Mouse (Mus musculus) C2C12 (cell line): Measurements from ENCODE around the gene Dis3. TPM values are rescaled to one million over a fixed set of nuclear protein-coding genes. Genes with fewer than 3 reads are reported as not detected.

ENCODE experiments used
- H3K27me3 ChIP-seq: one replicate; pipeline ENCODE4 v1.6.1; 2011; ENCODE audit not compliant: control insufficient read depth, insufficient read depth, insufficient read length
- H3K36me3 ChIP-seq: one replicate; pipeline ENCODE4 v1.6.1; 2011; ENCODE audit not compliant: control insufficient read depth, insufficient read depth
- H3K4me3 ChIP-seq: one replicate; pipeline ENCODE4 v1.5.1; 2011; ENCODE audit warnings: mild to moderate bottlenecking, control low read depth; ENCODE audit not compliant: poor library complexity, insufficient read depth, severe bottlenecking
- H3K79me2 ChIP-seq: one replicate; pipeline ENCODE4 v1.6.1; 2011; ENCODE audit not compliant: control insufficient read depth, insufficient read depth
- H3K79me3 ChIP-seq: one replicate; pipeline ENCODE4 v1.6.1; 2011; ENCODE audit warnings: low read depth, control low read depth
- H3ac ChIP-seq: one replicate; pipeline ENCODE3; 2011; ENCODE audit warnings: low read depth; ENCODE audit not compliant: control insufficient read depth, insufficient read length
- CEBPB ChIP-seq: IDR thresholded peaks from one replicate; pipeline ENCODE4 v1.6.1; 2011; ENCODE audit warnings: low read depth, mild to moderate bottlenecking, control low read depth, moderate library complexity
- CTCF ChIP-seq: IDR thresholded peaks from one replicate; pipeline ENCODE4 v1.5.1; 2011; ENCODE audit not compliant: control insufficient read depth, insufficient read depth, insufficient read length
- FOSL1 ChIP-seq: IDR thresholded peaks from one replicate; pipeline ENCODE4 v1.8.0; 2011; ENCODE audit warnings: mild to moderate bottlenecking, low read length; ENCODE audit not compliant: poor library complexity, insufficient read depth, severe bottlenecking
- MAX ChIP-seq: IDR thresholded peaks from one replicate; pipeline ENCODE4 v1.6.1; 2011; ENCODE audit warnings: mild to moderate bottlenecking, control low read depth
- MYOD1 ChIP-seq: IDR thresholded peaks from one replicate; pipeline ENCODE4 v1.6.1; 2011; ENCODE audit warnings: low read depth; ENCODE audit not compliant: control insufficient read depth, insufficient read length
- MYOG ChIP-seq: IDR thresholded peaks from one replicate; pipeline ENCODE4 v1.6.1; 2011; ENCODE audit not compliant: control insufficient read depth, insufficient read length; ENCODE audit errors: extremely low read depth
- USF1 ChIP-seq: IDR thresholded peaks from one replicate; pipeline ENCODE4 v1.6.1; 2011; ENCODE audit warnings: low read depth, mild to moderate bottlenecking, control low read depth, moderate library complexity
- polyA plus RNA-seq: library from polyadenylated mRNA; unstranded; fragments of >200 nt; fragmentation: generic; extraction: Trizol; gene quantifications from one replicate; pipeline ENCODE4 v1.2.1, GENCODE M21; 2012; ENCODE audit warnings: missing spikeins

Dis3 gene
- polyA plus RNA-seq, 1 experiment: 19.3 TPM

- no peaks in the 10 kb centered on the region for H3K79me3 ChIP-seq
- H3K36me3 ChIP-seq: peaks cover 19% of the 10 kb centered on the region
- H3K4me3 ChIP-seq: no peak overlapping the region
- no peaks in the 10 kb centered on the region for H3K27me3 ChIP-seq
- no peak for TF ChIP-seq MAX
- no peak for TF ChIP-seq CEBPB
- TF ChIP-seq MYOG: no peak
- TF ChIP-seq USF1: no peak
- H3ac ChIP-seq: no peak overlapping the region
- no peaks in the 10 kb centered on the region for H3K79me2 ChIP-seq
Measured at GRCm38 (mm10) chr14:99135761-99136160, 36.2 kb upstream of the Dis3 start.

GRCm38 (mm10) chr14:99134048-99134447 is 34.5 kb upstream of the Dis3 start:
- Histone ChIP-seq H3K4me3 (no peak overlapping the region), H3ac (no peak overlapping the region), H3K79me3 (no peaks in the 10 kb centered on the region), H3K36me3 (peaks cover 19% of the 10 kb centered on the region), H3K27me3 (no peaks in the 10 kb centered on the region), H3K79me2 (no peaks in the 10 kb centered on the region)
- no peak for TF ChIP-seq USF1
- no peak for TF ChIP-seq MAX

- Histone ChIP-seq H3ac (no peak overlapping the region), H3K27me3 (no peaks in the 10 kb centered on the region), H3K79me3 (no peaks in the 10 kb centered on the region), H3K79me2 (no peaks in the 10 kb centered on the region), H3K4me3 (no peak overlapping the region), H3K36me3 (peaks cover 7% of the 10 kb centered on the region)
- TF ChIP-seq MAX: no peak
- no peak for TF ChIP-seq CTCF
- TF ChIP-seq MYOD1: no peak
- TF ChIP-seq MYOG: no peak
- TF ChIP-seq USF1: no peak
- no peak for TF ChIP-seq CEBPB
- no peak for TF ChIP-seq FOSL1
Measured at GRCm38 (mm10) chr14:99129050-99129449, 29.5 kb upstream of the Dis3 start.

GRCm38 (mm10) chr14:99127509-99127908 is 27.9 kb upstream of the Dis3 start:
- Histone ChIP-seq H3K4me3 (no peak overlapping the region), H3K27me3 (no peaks in the 10 kb centered on the region), H3K79me3 (no peaks in the 10 kb centered on the region), H3K79me2 (no peaks in the 10 kb centered on the region), H3ac (no peak overlapping the region), H3K36me3 (peaks cover 8% of the 10 kb centered on the region)
- TF ChIP-seq USF1: no peak
- no peak for TF ChIP-seq MAX
- TF ChIP-seq CEBPB: no peak
- no peak for TF ChIP-seq FOSL1
- no peak for TF ChIP-seq CTCF
- TF ChIP-seq MYOD1: no peak
- no peak for TF ChIP-seq MYOG

- H3K36me3 ChIP-seq: peaks cover 16% of the 10 kb centered on the region
- H3K79me3 ChIP-seq: no peaks in the 10 kb centered on the region
- no peak for TF ChIP-seq MAX
- TF ChIP-seq FOSL1: no peak
- TF ChIP-seq MYOG: no peak
- TF ChIP-seq CEBPB: no peak
- TF ChIP-seq USF1: no peak
- TF ChIP-seq CTCF: no peak
- TF ChIP-seq MYOD1: no peak
- no peak overlapping the region for H3ac ChIP-seq
- H3K79me2 ChIP-seq: no peaks in the 10 kb centered on the region
- H3K4me3 ChIP-seq: no peak overlapping the region
- no peaks in the 10 kb centered on the region for H3K27me3 ChIP-seq
Measured at GRCm38 (mm10) chr14:99126713-99127112, 27.1 kb upstream of the Dis3 start.

- H3K4me3 ChIP-seq: no peak overlapping the region
Measured at GRCm38 (mm10) chr14:99124076-99124475, 24.5 kb upstream of the Dis3 start.

More at GRCm38 (mm10) chr14:99124076-99124475, 24.5 kb upstream of the Dis3 start:
- H3K79me2 ChIP-seq: no peaks in the 10 kb centered on the region
- H3ac ChIP-seq: no peak overlapping the region
- H3K27me3 ChIP-seq: no peaks in the 10 kb centered on the region
- no peaks in the 10 kb centered on the region for H3K79me3 ChIP-seq
- TF ChIP-seq CTCF: no peak
- TF ChIP-seq FOSL1: no peak
- TF ChIP-seq MAX: no peak
- TF ChIP-seq USF1: no peak
- no peak for TF ChIP-seq MYOD1
- no peak for TF ChIP-seq MYOG
- TF ChIP-seq CEBPB: no peak
- H3K36me3 ChIP-seq: peaks cover 11% of the 10 kb centered on the region
